Mouse (Mus musculus) intestine, postnatal 0 days (tissue): ENCODE data around the gene Shisa9. TPM values are rescaled to one million over a fixed set of nuclear protein-coding genes. Genes with fewer than 3 reads are reported as not detected.

Experiments used
- ATAC-seq: fragments of 200-750 bp; cut with Nextera tagmentation; 2 replicates; pipeline ENCODE4 v1.8.0; 2017; ENCODE audit warnings: mild to moderate bottlenecking, moderate TSS enrichment, moderate library complexity
- H3K27ac ChIP-seq: fragments of 300-500 bp; sonication (generic); 2 replicates; pipeline ENCODE4 v1.5.1; 2014; ENCODE audit warnings: mild to moderate bottlenecking, low read depth, low read length, moderate library complexity
- H3K27me3 ChIP-seq: fragments of 300-500 bp; sonication (generic); replicated peaks from 2 replicates; pipeline ENCODE4 v1.6.1; 2014; ENCODE audit warnings: low read length, mixed read lengths; ENCODE audit not compliant: control insufficient read depth, insufficient read depth
- H3K36me3 ChIP-seq: fragments of 300-500 bp; sonication (generic); 2 replicates; pipeline ENCODE4 v1.6.1; 2014; ENCODE audit warnings: mild to moderate bottlenecking, moderate library complexity; ENCODE audit not compliant: control insufficient read depth, insufficient read depth
- H3K4me1 ChIP-seq: fragments of 300-500 bp; sonication (generic); replicated peaks from 2 replicates; pipeline ENCODE4 v1.6.1; 2014; ENCODE audit warnings: antibody characterized with exemption, low read length, mixed read lengths; ENCODE audit not compliant: control insufficient read depth, insufficient read depth
- H3K4me2 ChIP-seq: fragments of 300-500 bp; sonication (generic); replicated peaks from 2 replicates; pipeline ENCODE4 v1.6.1; 2014; ENCODE audit warnings: low read depth, mild to moderate bottlenecking, moderate library complexity
- H3K4me3 ChIP-seq: fragments of 300-500 bp; sonication (generic); 2 replicates; pipeline ENCODE4 v1.5.1; 2014; ENCODE audit warnings: low read depth, low read length
- H3K9ac ChIP-seq: fragments of 300-500 bp; sonication (generic); 2 replicates; pipeline ENCODE4 v1.6.1; 2014; ENCODE audit warnings: mild to moderate bottlenecking, low read depth, low read length
- H3K9me3 ChIP-seq: fragments of 300-500 bp; sonication (generic); 2 replicates; pipeline ENCODE4 v1.6.1; 2016; ENCODE audit warnings: mixed run types; ENCODE audit not compliant: control insufficient read depth
- CTCF ChIP-seq: sonication (generic); IDR thresholded peaks from 2 replicates; pipeline ENCODE4 v1.5.1; 2016; ENCODE audit warnings: low read depth, mild to moderate bottlenecking, control low read depth, antibody characterized with exemption, moderate library complexity
- WGBS: fragments of 180-500 bp; shearing (Covaris S2); extraction: QIAGEN DNeasy Blood & Tissue Kit; methylation state at CpG from one replicate; pipeline ENCODE4 v1.1.7; 2014; 5-methylcytosine and 5-hydroxymethylcytosine counted together
- polyA plus RNA-seq: library from polyadenylated mRNA; unstranded; fragments of >200 nt; fragmentation: Nextera tagmentation; extraction: Ambion mirVana; gene quantifications from 2 replicates; pipeline ENCODE4 v1.2.1, GENCODE M21; 2015

The Shisa9 gene
- polyA plus RNA-seq, 1 experiment from 2014 or later = 0.37 TPM

DNA sequence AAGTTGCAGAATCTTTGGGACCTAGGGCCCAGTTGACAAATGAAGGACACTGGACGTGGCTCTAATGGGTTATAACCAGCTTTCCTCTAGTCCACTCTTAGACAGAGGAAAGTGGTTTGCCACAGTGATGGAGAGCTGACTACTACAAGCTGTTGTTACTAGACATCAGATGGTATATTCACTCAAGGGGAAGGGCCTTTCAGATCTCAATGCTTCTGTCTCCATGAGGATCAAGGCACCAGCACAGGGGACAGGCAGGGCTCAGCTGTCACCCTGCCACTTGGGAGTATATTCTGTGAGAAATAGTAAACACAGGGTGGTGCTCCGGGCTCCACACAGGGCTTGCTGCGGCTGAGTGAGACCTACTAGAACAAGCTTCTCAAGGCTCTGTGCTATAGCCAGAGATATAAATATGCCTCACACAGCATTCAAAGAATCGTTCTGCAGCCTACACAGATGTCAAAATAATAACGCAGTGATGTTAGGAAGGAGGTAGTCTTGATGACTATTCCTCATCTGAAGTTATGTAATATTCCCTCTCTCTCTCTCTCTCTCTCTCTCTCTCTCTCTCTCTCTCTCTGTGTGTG is 127.0 kb downstream of the Shisa9 start:
- Histone ChIP-seq H3K4me1 (no peaks in the 10 kb centered on the region), H3K27me3 (no peaks in the 10 kb centered on the region), H3K4me2 (no peak overlapping the region), H3K9me3 (no peaks in the 10 kb centered on the region), H3K36me3 (no peaks in the 10 kb centered on the region), H3K9ac (no peak overlapping the region), H3K27ac (no peak overlapping the region), H3K4me3 (no peak overlapping the region)
- WGBS = 77% methylated on average over 5 of the region's 5 CpGs
- no peak for TF ChIP-seq CTCF
- no peak for ATAC-seq

DNA sequence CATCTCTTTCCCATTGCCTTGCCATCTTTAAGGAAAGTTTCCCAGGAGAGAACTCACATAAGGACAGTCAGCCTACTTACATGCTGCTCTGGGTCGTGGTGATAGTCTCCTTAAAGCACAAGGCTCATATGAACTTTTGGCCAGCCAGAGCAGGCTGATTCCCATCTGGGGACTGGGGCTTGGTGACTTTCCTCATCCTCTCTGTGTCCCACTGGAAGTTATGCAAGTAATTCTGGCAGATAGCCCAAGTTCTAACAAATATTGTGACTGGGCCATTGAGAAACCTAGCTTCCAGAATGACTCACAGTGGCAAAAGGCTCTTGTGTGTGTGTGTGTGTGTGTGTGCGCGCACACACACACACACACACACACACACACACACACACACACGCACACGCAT is 130.5 kb downstream of the Shisa9 start:
- Histone ChIP-seq H3K27ac (no peak overlapping the region), H3K9ac (no peak overlapping the region), H3K36me3 (no peaks in the 10 kb centered on the region), H3K4me3 (no peak overlapping the region), H3K4me2 (no peak overlapping the region), H3K27me3 (no peaks in the 10 kb centered on the region), H3K9me3 (no peaks in the 10 kb centered on the region), H3K4me1 (no peaks in the 10 kb centered on the region)
- WGBS = 74% methylated on average over 5 of the region's 5 CpGs
- no peak for ATAC-seq
- TF ChIP-seq CTCF = no peak

DNA sequence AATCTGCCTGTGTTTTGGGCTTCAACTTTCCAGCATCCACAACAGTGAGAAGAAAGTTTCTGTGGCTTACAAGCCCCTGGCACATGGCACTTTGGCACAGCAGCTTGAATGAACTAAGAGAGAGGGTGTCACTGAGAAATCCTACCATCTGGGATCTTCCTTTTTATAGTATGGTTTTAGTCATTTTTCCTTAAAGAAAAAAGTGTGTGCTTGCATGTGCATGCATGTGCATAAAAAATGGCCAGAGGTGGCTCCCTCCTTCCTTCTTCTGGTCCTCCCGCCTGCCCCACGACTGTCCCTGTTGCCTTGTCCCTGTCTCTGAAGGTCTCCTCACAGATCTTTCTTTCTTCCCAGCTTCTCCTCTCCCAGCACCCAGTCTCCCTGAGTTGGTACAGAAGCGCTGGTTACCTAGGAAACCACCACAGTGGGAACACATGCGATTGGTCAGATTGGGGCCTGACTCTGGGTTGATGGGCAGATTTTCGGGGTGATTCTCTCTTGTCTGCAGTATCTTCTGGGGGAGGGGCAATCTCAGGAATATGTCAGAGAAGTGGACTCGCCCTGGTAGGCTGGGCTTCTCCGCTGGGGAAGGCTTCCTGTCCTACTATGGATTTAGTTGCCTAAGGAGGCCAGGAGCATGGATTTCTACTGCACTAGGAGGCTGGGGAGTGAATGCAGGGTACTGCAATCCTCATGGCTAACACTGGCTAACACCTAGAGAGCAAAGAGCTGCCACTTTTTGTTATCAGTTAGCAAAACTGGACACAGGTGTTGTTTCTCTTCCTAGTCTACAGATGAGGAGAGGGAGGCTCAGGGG is 131.3 kb downstream of the Shisa9 start:
- Histone ChIP-seq H3K4me2 (no peak overlapping the region), H3K9ac (no peak overlapping the region), H3K4me1 (no peaks in the 10 kb centered on the region), H3K27me3 (no peaks in the 10 kb centered on the region), H3K9me3 (no peaks in the 10 kb centered on the region), H3K36me3 (no peaks in the 10 kb centered on the region), H3K4me3 (no peak overlapping the region), H3K27ac (no peak overlapping the region)
- no peak for TF ChIP-seq CTCF
- ATAC-seq = no peak
- WGBS = 45% methylated on average over 7 of the region's 7 CpGs

DNA sequence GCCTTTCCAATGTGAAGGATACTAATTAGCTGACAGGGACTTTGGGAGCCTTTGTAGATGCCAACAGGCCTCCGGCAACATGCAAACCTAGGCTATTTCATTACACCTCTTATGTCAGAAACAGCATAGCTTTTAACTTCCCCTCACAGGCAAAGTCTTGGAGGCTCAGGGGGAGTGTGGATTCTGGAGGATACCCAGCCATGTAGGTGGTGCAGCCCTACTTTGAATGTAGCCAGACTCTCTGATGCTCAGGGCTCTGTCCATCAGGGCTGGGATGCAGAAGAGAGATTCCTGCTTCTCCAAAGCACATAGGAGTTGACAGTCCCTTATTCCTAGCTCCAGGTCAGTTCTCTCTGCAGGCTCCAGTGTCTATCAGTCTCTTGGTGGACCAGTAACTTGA is 133.0 kb downstream of the Shisa9 start:
- H3K4me3 ChIP-seq = no peak overlapping the region
- no peaks in the 10 kb centered on the region for H3K27me3 ChIP-seq
- no peak for TF ChIP-seq CTCF
- H3K9me3 ChIP-seq = no peaks in the 10 kb centered on the region
- ATAC-seq = no peak
- H3K4me1 ChIP-seq = no peaks in the 10 kb centered on the region
- WGBS = 94% methylated on average over 1 of the region's 1 CpGs
- no peak overlapping the region for H3K27ac ChIP-seq
- no peak overlapping the region for H3K4me2 ChIP-seq
- H3K9ac ChIP-seq = no peak overlapping the region
- no peaks in the 10 kb centered on the region for H3K36me3 ChIP-seq

DNA sequence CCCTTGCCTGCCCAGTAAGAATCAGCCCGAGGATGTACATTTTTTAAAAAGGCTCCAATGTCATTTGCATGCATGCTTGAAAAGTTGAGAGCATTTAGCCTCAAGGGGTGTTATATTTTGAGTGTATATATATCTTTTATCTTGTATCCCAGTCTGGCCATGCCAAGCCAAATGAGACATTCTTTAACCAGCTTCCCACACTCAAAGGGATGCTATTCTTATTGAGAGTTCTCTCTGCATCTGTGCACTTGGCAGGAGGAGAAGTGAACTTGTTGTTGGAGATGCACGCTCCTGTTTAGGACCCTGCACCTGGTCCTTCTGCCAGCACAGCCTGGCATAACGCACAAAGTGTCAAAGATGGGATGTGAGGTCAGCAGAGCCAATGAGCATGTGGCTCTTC is 135.6 kb downstream of the Shisa9 start:
- no peak overlapping the region for H3K4me2 ChIP-seq
- H3K9ac ChIP-seq = no peak overlapping the region
- no peak overlapping the region for H3K4me3 ChIP-seq
- TF ChIP-seq CTCF = no peak
- no peak overlapping the region for H3K27ac ChIP-seq
- H3K36me3 ChIP-seq = no peaks in the 10 kb centered on the region
- WGBS = 83% methylated on average over 3 of the region's 3 CpGs
- no peaks in the 10 kb centered on the region for H3K9me3 ChIP-seq
- no peaks in the 10 kb centered on the region for H3K27me3 ChIP-seq
- no peak for ATAC-seq
- no peaks in the 10 kb centered on the region for H3K4me1 ChIP-seq

DNA sequence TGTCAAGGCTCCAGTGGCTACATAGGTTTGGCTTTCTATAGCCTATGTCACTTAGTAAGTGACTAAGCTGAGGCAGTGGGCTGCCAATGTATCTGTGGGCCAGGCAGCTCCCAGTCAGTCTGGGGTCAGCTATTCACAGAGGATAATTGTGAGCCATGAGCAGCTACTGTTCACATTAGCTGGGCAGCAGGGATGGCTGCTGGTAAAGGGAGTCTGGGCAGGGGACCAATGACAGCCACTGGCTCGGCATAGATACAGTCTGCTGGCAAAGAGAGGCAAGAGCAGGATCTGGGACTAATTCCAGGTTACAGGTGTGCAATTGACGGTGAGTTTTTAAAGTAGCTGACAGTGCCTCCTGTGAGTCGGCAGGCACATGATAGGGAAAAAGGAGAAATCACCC is 145.9 kb downstream of the Shisa9 start:
- ATAC-seq = no peak
- H3K36me3 ChIP-seq = no peaks in the 10 kb centered on the region
- H3K4me2 ChIP-seq = no peak overlapping the region
- 75% methylated on average over 3 of the region's 3 CpGs for WGBS
- H3K9ac ChIP-seq = no peak overlapping the region
- H3K4me1 ChIP-seq = no peaks in the 10 kb centered on the region
- H3K4me3 ChIP-seq = no peak overlapping the region
- H3K9me3 ChIP-seq = no peaks in the 10 kb centered on the region
- no peak for TF ChIP-seq CTCF
- H3K27me3 ChIP-seq = no peaks in the 10 kb centered on the region
- no peak overlapping the region for H3K27ac ChIP-seq
